Mouse (Mus musculus) effector memory CD4-positive, alpha-beta T cell, adult 5 months (primary cell): ENCODE measurements around the gene Nek6. TPM values are rescaled to one million over a fixed set of nuclear protein-coding genes. Genes with fewer than 3 reads are reported as not detected.

Experiments used
- polyA plus RNA-seq: library from polyadenylated mRNA; unstranded; fragments of 100-300 nt; shearing (Covaris generic); gene quantifications from one replicate; pipeline ENCODE4 v1.2.1, GENCODE M21; 2017

Gene Nek6
- 1.0 TPM for polyA plus RNA-seq

GRCm38 (mm10) chr2:38511487-38512307 lies at the start of gene Nek6:
Gene Nek6 (plus strand): TSS chr2:38511643.

GRCm38 (mm10) chr2:38643625-38644427 lies 132.4 kb downstream of the Nek6 start, which contains the start of gene Psmb7:
Gene Psmb7 (minus strand): TSS chr2:38644087.

Other genes with a start within 250 kb of the Nek6 start
- gene Dennd1a, start 224.3 kb upstream of the Nek6 start, polyA plus RNA-seq: 31.9 TPM
- gene Lhx2, start 172.4 kb upstream of the Nek6 start, polyA plus RNA-seq: not detected
- 78.2 TPM for gene Psmb7, start 132.4 kb downstream of the Nek6 start, polyA plus RNA-seq
- gene Nr5a1, start 202.9 kb downstream of the Nek6 start, polyA plus RNA-seq: not detected